Mouse (Mus musculus) frontal cortex, postnatal 10 days (tissue): Measurements from ENCODE around the gene Arid3c.

ENCODE experiments used
- DNase-seq, 2 experiments: peaks; one replicate each; pipeline ENCODE4 v3.0.0; 2022; ENCODE audit warnings: low spot score in 2 of 2, mixed read lengths in 1 of 2

The Arid3c gene

DNA sequence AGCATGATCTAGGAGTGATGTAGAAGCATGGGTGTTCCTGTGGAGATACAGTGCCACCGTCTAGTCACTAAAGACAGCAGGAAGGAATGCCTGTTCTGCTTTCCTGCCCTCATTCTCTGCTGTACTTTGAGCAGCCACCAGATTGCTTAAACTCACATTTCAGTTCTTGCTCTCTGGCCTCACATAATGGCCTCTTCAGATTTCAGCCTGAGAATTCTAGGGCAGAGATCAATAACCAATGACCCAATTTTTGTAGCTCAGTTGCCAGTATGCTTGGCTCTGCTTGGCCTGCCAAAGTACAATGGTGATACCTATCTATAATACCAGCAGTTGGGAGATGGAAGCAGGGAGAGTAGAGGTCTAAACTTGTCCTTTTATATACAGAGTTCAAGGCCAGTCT is 14.1 kb upstream of the Arid3c start:
- no peak for DNase-seq

DNA sequence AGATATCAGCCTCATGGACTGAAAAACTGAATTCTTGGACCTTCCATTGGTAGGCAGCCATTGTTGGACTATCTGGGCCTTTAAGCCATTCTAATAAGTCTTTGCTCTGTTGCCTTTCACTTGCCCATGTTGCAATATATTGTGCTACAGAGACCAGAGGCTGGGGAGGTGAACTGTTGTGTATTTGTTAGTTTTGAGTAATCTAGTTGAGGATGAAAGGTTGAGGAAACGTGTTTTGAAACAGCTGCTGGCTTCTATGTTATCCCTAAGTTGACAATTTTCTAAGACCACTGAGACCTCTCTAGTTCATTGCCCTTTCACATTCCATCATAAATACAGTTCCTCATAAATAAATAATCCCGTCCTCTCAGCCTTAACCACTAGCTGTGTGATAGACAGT is 13.2 kb upstream of the Arid3c start:
- DNase-seq, result no peak

DNA sequence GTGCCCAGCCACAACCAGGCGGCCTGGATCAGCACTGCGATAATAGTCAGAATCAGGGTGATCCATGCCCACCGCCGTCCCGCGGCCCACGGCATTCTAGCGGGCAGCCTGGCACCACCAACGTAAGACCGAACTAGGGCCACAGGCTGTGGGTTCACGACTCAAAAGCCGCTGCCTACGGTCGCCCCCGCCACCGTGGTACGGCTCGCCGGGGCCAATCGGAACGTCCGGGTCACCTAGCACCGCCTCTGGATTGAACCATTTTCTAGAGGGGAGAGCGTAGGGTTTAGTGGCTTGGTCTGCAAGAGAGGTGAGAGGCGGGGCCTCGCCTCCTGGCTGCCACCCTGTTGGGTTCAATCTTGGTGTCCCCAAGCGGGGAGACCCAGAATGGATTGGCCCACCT is 10.2 kb upstream of the Arid3c start:
- peak; percentile 88 to 91 for DNase-seq

DNA sequence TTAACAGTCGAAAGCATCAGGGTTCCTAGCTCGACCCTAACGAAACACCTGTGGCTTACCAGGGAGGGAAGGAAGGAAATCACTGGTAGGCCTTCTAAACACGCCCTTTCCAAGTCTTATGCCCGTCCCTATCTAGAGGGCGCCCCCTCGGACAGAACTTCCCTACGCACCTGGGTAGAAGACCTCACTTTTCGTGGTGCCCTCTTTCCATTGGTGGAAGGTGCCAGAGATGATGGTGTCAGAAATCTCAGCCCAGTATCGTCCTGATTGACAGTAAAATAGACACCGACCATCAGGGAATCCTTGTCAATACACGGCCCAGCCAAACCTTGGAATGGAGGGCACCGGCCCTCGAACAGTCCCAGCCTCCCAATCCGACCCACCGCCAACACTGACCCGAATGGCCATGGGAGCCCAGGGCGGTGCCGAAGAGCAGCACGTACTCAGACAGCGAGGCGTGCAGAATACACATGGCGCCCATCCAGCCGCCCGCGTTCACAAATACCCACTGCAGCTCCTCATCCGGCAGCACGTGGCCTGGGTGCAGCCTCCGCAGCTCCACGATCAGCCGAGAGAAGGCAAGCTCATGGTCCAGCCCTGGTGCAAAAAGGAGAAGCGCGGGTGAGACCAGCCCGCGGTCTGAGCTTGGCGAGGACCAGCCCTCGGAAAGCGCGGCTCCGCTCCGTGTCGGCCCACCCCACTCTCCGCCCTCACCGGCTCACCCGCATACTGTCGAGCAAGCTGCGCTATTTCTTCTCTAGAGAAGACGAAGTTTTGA is 9.6 kb upstream of the Arid3c start:
- peak; percentile 64 to 65 for DNase-seq

DNA sequence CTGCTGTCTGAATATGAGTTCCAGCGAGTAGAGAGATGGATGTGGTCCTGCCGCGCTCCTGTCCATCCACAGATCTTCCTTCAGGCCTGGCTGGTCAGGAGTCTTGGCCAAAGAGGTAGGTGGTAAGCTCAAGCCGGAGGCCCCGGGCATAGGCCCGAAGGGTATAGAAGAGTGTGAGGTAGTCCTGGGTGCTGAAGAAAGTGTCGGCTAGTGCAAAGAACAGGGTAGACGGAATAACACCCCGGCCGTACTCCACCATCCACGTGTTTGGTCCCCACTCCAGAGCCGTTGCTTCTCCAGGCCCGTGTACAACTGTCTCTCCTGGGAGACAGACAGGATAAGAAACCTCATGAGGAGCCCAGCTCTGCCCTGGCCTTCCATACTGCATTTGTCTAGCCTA is 8.3 kb upstream of the Arid3c start:
- DNase-seq, result no peak

DNA sequence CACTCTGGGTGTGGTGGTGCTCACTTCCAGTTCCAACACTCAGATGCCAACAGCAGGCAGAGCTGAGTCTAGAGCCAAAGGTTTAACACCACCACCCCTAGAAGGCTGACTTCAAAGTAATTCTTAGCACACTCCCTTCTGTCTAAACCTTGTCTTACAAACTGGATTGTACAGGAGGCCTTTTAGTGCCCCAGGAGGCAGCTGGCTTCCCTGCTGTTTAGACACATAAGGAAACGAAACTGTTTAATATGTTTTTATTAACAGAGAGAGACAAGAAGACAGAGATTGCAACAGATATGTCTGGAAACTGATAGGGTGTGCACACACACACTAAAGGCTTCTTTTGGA is 7.3 kb upstream of the Arid3c start:
- no peak for DNase-seq

DNA sequence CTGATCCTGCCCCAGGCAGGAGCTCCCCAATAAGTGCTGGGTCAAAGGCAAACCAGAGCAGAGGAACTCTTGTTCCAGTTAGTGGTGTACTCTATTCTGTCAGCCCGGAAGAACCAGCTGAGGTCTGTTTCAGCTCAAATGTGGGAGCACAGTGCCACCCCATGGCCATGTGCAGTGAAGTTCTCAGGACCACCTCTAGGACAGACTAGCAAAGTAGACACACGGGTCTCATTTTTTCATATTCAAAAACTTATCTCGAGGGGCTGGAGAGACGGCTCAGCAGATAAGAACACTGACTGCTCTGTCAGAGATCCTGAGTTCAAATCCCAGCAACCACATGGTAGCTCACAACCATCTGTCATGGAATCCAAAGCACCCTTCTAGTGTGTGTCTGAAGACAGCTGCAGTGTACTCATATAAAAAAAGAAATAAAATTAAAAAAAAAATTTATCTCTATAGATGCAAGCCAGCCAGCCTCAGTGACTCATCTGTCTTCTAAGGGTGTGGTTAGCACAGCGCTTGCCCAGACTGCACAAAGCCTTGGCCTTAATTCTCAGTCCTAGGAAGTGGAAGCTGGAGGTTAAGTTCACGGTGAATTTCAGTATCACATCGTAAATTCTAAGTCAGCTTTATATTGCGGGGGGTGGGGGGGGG is 6.8 kb upstream of the Arid3c start:
- DNase-seq, result peak; percentile 75 to 76

DNA sequence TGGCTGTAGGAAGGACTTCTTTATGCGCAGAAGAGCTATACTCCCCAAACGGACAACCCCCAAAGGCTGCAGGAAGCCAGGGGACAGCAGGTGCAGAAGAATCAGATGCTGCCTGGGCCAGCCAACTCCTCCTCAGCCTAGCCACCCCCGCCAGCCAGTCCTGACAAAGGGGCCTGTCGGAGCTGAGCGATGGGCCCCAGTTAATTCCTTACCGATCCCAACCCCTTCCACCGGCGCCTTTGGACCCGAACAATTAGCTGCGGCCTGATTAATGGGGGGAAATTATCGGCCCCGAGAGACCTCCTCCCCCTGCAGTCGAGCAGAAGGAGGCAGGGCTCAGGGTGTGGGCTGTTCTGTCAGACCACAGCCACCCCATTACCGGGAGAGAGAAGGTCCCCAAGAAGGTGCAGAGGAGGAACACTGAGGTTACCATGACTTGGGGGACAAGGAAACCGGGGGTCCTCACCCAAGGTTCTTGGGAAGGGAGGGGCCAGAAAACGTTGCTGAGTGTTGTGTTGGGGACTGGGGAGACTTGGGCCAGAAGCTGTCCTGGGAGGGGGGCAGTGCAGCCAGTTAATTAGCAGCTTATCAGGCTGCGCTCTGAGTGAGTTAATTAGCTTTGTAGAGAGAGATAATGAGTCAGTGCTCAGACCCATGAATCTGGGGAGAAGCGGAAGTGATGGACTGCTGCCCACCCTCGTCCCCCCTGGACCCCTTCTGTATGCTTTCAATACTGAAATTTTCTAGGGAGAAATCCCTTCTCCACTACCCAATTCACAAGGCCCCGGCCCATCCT is 3.9 kb downstream of the Arid3c start:
- no peak for DNase-seq

DNA sequence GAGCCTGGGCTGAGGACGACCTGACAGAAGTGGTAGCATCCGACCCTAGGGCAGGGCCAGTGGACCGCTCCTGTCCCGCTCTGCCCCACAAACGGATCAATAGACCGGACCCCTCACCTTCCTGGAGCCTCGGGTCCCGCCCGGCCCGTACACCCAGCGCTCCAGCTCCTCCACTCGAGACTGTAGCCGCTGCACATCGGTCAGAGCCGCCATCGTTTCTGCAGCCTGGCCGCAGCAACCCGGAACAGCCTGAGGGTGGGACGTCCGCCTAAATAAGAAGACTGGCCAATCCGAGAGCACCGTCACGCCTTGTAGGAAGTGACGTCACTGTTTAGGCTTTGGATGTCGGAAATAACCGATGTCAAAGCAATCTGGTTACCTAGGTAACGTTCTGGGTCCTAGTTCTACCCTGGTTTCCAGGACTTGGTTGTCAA is 8.0 kb downstream of the Arid3c start, which contains the start of gene Dctn3:
Gene Dctn3, minus strand, starts transcription at position 253 of the 434 bp plus-strand sequence.
- DNase-seq, result peak; percentile 88 to 94

DNA sequence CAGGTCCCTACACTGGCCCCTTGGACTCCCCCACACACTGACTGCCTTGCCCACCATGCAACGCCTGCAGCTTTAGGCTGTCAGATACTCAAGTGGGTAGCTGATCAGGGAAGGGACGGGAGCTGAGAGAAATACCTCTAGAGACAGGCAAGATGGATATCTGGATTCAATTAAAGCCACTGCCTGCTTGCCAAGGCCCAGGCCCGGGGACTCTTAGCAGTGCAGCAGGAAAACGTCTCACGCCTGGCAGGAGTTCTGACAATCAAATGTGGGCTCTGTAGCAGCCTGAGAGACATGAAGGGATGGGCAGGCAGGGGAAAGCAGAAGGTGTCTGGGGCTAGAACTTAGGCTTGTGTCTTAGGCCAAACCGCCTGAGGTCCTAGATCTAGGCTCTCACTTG is 14.1 kb downstream of the Arid3c start:
- no peak for DNase-seq

DNA sequence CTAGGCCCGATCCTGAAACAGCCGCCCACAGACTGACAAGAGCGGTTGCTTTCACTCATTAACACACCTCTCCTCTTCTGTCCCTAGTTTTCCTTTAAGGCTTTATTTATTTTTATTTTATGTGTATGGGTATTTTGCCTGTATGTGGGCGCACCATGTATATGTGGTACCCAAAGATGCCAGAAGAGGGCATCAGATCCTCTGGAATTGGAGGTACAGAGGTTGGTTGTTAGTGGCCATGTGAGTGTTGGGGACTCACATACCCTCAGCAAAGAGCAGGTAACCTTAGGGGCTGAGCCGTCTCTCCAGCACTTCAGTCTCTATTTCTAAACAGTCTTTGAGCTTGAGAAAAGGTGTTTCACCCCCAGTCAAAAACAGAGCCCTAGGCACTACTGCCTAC is 15.3 kb downstream of the Arid3c start:
- no peak for DNase-seq

DNA sequence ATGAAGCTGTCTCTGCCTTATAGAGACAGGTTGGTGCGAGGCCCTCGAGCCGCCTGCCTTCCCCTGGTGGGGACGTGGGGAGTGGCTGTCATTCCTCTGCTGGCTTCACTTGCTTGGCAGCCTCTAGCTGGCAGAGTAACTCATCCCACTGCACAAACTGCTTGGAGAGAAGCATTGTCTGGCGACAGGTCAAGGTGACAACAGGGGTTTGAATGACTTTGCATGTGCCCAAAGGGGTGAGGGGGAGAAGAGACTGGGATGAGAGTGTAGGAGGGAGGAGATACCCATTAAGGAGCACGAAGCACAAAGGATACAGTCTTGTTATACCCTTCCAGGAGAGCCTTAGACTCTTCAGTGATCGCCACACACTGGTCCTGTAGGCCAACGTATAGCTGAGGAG is 15.9 kb downstream of the Arid3c start:
- DNase-seq, result no peak

DNA sequence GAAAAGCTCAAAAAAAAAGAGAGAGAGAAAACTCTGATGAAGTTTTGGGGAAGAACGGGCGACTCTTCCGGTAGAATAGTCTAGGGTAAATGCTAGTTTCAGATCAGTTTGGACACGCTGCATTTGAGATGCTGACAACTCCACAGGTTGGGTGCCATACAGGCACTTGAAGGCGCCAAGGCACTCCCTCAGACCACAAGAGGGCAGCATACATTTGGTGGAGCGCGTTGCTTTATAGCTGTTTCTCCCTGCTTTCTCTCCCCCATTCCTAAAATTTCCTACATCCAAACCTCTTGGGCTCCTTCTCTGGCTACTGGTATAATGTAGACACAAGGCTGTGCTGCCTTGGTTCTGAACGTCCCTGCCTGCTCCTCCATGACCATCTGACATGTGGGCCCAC is 16.7 kb downstream of the Arid3c start:
- peak; percentile 59 to 64 for DNase-seq

DNA sequence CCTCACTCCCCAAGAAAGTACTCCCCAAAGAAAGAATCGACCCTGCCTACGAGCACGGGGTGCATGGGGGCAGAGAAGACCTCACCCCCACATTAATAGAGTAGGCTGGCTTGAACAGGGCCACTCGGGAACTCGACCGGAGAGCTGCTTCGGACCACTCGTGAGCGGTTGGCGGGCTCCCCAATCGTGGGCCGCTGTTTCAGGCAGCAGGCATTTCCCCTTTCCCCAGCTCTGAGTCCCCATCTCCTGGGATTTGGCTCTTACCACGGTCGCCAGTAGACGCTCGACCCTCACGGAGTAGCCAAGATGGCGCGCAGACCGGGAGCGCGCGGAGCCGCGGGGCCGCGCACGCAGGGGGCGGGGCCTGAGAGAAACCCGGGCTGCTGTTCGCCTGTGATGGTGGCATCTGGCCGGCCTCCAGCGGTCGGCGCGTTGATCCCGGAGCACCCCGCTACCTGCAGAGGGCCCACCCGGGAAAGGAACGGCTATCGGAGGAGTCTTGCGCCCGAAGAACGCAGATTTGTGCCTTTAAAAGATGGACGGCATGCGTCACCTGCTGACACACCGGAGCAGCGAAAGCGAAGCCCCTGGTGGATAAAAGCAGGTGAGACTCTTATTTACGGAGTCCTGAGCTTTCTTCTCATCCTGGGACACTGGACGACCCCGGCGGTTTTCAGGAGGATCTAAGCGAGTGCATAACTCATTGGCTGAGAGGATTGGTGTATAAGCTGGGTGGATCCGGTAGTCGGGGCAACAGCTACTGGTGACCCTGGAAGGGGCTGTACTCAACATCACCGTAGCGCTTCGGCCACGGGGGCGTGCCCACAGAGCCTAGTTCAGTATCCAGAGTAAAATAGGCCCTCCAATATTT is 17.5 kb downstream of the Arid3c start, which contains the start of gene Rpp25l:
Gene Rpp25l, minus strand, starts transcription at position 338 of the 871 bp plus-strand sequence.
- DNase-seq, result peak; percentile 76 to 80

DNA sequence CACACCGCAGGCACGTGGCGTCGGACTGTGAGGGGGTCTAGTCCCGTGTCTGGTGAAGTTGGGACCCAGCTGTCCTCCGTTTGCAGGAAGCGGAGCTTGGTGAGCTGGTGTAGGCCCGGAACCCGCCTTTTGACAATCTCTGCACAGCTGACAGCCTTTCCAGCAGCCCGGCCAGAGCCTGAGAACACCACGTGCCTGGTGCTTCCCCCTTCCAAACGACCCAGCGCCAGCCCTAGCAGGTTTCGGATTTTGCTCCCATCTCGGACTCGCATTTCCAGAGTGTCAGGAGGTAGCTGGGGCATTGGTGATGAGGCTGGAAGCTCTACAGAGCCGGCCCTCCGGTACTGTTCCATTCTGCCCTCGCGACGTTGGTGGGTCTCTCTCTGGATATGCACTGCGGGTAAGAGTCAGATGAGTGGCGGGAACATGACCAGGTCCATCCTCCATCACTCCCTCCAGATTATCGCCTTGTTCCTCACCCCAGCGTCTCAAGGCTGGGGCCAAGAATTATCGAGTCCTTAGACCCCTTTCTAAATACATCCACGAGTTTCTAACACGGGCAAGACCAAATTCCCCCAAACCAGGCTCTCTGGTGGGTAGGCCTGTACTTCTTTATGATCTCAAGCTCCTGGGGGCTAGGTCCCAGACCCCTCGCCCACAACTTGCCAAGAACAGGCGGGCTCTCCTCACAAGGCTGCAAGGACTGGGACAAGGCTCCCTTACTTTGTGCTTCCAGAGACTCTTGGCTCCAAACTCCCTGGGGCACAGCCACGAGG is 18.3 kb downstream of the Arid3c start:
- DNase-seq, result no peak

DNA sequence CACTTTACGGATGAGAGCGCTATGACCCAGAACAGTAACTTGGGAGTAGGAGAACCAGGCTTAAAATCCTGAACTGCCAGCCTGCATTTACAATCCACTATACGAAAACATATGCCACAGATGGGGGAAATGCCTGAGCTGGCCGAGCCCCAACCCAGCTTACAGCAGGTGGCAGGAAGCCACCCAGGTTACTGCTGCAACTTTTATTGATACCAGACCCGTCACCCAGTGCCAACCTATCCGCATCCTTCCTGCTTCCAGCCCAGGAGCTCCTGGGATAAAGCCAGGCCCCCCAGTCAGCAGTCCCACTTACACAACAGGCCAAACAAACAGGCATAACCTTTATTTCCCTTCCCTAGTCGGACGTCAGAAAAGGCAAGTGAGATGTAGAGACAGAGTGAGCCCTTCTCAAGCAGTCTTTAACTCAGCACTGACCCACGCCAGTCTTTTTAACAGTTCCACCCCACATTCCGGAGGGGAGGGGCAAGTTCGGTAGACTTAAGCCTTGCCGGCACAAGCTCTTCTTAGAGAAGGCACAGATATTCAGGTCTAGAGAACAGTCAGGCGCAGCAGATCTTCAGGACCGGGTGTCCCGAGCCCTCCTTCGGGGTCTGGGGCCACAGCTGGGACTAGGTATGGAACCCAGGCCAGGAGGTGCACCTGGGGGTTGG is 19.1 kb downstream of the Arid3c start:
- no peak for DNase-seq

DNA sequence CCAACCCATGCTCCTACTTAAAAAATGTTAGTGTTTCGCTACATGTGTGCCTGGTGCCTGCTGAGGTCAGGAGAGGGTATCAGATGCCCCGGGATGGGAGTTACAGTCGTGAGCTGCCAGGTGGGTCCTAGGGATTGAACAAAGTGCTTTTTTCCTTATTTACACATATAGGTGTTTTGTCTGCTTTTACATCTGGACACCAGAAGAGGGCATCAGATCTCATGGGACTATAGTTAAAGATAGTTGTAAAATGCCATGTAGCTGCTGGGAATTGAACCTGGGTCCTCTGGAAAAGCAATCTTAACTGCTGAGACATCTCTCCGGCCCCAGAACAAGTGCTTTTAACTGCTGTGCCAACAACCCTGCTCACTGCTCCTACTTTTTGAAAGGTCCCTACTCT is 20.7 kb downstream of the Arid3c start:
- DNase-seq, result no peak

DNA sequence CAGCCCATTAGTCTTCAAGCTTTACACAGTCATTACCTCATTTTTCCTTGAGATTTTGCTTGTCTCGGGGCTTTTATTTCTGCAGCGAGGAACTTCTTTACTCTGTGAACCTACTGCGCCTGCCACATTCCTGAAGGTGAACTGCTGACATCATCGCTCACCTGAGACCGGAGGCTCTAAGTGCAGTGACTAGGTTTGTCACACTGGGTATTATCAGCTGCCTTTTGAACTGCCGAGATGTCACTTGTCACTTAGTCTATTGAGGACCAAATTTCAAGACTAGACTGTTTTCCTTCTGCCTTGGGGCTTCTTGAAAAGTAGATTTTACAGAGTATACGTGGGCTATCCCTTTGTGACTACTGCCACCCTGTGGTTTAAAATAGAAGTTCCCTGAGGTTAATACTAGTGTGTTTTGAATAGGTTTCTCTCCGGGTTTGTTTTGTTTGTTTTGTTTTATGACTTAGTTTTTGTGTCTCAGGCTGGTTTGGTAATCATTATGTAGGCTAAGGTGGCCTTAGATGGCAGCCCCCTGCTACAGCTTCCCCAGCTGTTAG is 22.7 kb downstream of the Arid3c start:
- no peak for DNase-seq

DNA sequence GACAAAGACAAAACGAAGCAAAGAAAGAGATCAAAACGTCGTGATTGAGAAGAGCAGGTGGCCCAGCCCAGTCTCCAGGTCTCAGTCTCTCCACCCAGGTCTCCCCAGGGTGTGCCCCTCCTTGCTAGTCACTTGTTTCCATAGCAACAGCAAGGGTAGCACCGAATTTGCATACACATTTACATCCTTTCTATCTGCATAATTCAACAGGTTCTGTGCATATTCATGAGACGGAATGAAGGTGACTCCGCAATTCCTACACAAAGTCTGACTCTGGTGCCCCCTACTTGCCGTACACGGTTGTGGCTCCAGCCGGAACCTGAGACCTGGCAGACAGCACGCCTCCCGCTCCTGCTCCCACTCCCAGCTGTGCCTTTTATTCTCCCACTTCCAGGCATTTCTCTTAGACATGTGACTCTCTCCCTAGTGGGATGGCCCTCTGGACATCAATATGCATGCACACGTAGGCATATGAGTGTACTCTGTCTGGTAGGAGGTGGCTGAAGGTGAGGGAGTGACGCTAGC is 23.9 kb downstream of the Arid3c start:
- peak; percentile 69 to 80 for DNase-seq
